Comparison of ENCODE assay signal across 9 mouse cellular contexts in the genomic region with DNA sequence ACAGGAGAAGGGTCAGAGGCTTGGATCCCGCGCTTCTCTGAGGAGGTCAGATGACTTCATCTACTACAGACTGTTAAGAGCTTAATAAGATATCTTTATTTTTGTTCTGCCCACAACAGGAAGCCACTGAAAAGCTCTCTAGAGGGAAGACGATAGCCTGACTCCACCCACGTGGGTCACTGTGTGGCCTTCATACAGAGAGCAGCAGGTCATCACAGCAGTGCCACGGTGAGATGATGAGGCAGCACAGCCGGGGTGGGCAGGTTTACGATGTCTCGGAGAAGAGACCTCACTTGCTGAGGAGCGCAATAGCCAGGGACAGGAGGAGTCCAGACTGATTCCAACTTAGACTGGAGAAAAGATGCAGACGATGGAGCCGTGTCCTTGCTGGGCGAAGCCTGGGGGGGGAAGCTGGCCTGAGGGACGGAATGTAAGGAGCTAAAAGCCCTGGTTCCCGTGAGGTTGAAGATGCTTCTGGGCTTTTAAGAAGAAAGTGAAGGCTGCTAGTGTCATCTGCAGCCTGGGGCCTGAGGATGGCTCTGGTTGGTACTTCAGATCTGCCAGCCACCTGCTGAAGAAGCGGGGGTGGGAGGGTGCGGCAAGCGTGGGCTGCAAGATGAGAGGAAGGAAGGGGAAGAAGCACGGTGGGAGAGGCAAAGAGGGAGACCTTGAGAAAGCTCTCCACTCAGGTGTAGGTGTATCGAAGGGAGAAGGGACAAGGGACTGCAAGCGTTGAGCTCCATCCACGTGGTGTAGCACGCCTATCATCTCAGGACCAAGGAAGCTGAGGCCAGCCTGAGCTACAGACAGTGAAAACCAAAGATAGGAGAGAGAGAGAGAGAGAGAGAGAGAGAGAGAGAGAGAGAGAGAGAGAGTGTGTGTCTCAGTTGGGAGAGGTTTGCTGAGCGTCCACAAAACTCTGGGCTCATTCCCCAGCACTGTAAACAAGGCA.
DNase-seq lines count a peak whose midpoint lies in the region; TF ChIP-seq lines count a peak whose summit lies in the region.
"Had no signal": no experiment of that assay in that cellular context is flagged by ENCODE, and none has a peak within 500 bp of the region (broad histone marks: within the 10 kb centered on the region; RNA-seq: fewer than 3 reads in every experiment).

No protein-coding gene starts in this region.

- no peaks in the 10 kb centered on the region for H3K79me2 ChIP-seq in liver, adult 2 months (ENCODE audit: control insufficient read depth, insufficient read depth, low read length)

- H3K36me3 ChIP-seq in liver, adult 2 months (ENCODE audit: control insufficient read depth, insufficient read depth, low read length) = no peaks in the 10 kb centered on the region
- H3K36me3 ChIP-seq: liver, embryonic 13.5 days had no signal

- no peak overlapping the region for H3K4me3 ChIP-seq in liver, adult 2 months (ENCODE audit: insufficient read depth, low read depth, low read length)
- peak overlapping the region; percentile 19 for H3K4me3 ChIP-seq in bone marrow, adult 2 months (replicated peaks; ENCODE audit: control insufficient read depth, low read depth, low read length)
- H3K4me3 ChIP-seq: liver, embryonic 13.5 days had no signal

- H3K9ac ChIP-seq in liver, adult 2 months (ENCODE audit: low read depth, low read length) = no peak overlapping the region
- H3K9ac ChIP-seq: liver, embryonic 13.5 days had no signal

- no peaks in the 10 kb centered on the region for H3K27me3 ChIP-seq in liver, adult 2 months (ENCODE audit: control insufficient read depth, insufficient read depth, low read length)
- H3K27me3 ChIP-seq: liver, embryonic 13.5 days had no signal

- TF ChIP-seq CTCF in liver, adult 2 months (IDR thresholded peaks at IDR 0.05; ENCODE audit: low read depth, low read length) = no peak
- TF ChIP-seq CTCF in bone marrow, adult 2 months (IDR thresholded peaks at IDR 0.05; ENCODE audit: control insufficient read depth, insufficient read depth, low read length) = no peak

- 74% methylated on average over 23 of the region's 23 CpGs for WGBS in liver, adult 2 months
- 40% methylated on average over 23 of the region's 23 CpGs for WGBS in bone marrow, adult 2 months

- no peak for TF ChIP-seq POLR2A in liver, adult 2 months (IDR thresholded peaks at IDR 0.05; ENCODE audit: extremely low read depth, insufficient read depth, low read length)
- peak; percentile 57 for TF ChIP-seq POLR2A in bone marrow, adult 2 months (IDR thresholded peaks at IDR 0.05; ENCODE audit: borderline replicate concordance, control insufficient read depth, low read depth, low read length)

- H3K4me1 ChIP-seq in liver, adult 2 months (ENCODE audit: control insufficient read depth, insufficient read depth, low read length) = no peaks in the 10 kb centered on the region
- peaks cover 9% of the 10 kb centered on the region; the same call in 1 of the 2 replicates for H3K4me1 ChIP-seq in bone marrow, adult 2 months (ENCODE audit: control insufficient read depth, insufficient read depth, low read length)

- peak; percentile 4 for DNase-seq in liver, adult 2 months (ENCODE audit: extremely low read depth, low read depth, low spot score)
- no peak for DNase-seq in liver
- peak; percentile 92 for DNase-seq in naive thymus-derived CD4-positive, alpha-beta T cell, adult 2 months (ENCODE audit: low read depth)
- peak; percentile 79 for DNase-seq in thymus, postnatal 25 days
- DNase-seq in layer of hippocampus, postnatal 25 days (ENCODE audit: extremely low spot score in 1 of 2, low spot score in 1 of 2) = no peak
- no peak for DNase-seq in MN1 (ENCODE audit: low spot score)
- DNase-seq in gastrocnemius, adult 18-20 months (ENCODE audit: low spot score) = no peak
- DNase-seq: liver, embryonic 13.5 days had no signal

- H3K27ac ChIP-seq in liver, adult 2 months (replicated peaks; ENCODE audit: insufficient read depth, low read depth, low read length) = 0 out of 2 replicates have a peak overlapping the region, but pooled peaks have one; percentile 16
- H3K27ac ChIP-seq in bone marrow, adult 2 months (ENCODE audit: control insufficient read depth, insufficient read depth, low read depth, low read length, poor library complexity) = peak overlapping the region; percentile 79
- H3K27ac ChIP-seq: liver, embryonic 13.5 days had no signal

Comparison
In these comparisons a context has a peak if more than half of its experiments do, and no peak if none do; other contexts are left out.
1. DNase-seq: peak in liver, adult 2 months (single experiment), naive thymus-derived CD4-positive, alpha-beta T cell, adult 2 months (single experiment) and thymus, postnatal 25 days (single experiment); none in liver (single experiment), layer of hippocampus, postnatal 25 days (0 of 2), MN1 (single experiment) and gastrocnemius, adult 18-20 months (single experiment).